Mouse (Mus musculus): Measurements from ENCODE around the gene Dppa3. TPM values are rescaled to one million over a fixed set of nuclear protein-coding genes. Genes with fewer than 3 reads are reported as not detected.

Dppa3 gene
- polyA plus RNA-seq, 1 experiment from 2014 or later = 0.42 TPM

DNA sequence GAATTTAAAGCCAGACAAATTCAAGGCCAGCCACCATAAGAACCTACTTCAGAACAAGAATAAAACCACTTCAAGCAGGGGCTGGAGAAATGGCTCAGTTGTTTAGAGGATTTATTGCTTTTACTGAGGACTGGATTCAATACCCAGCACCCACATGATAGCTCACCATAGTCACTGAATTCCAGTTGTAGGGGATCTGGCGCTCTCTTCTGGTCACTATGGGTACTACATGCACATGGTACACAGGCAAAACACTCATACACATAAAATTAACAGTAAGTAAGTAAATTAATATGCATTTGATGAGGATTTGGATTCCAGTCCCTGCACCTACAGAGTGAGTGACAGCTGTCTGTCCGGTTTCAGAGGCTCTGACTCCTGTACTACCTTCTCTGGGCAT, 12.2 kb upstream of the Dppa3 start:
- Histone ChIP-seq H3K4me2 (ENCODE audit: low read length) (no peak overlapping the region), H3K27ac (replicated peaks in 1 of 2; ENCODE audit: control insufficient read depth in 1 of 2, insufficient read depth in 1 of 2, low read depth in 2 of 2, low read length in 2 of 2) (no peak overlapping the region), H3K9ac (ENCODE audit: low read length) (no peak overlapping the region), H3K36me3 (ENCODE audit: control insufficient read depth, insufficient read depth, low read length) (no peaks in the 10 kb centered on the region), H3K9me3 (ENCODE audit: control insufficient read depth, low read length) (no peaks in the 10 kb centered on the region), H3K4me1 (ENCODE audit: control insufficient read depth in 2 of 2, insufficient read depth in 2 of 2, low read length in 2 of 2) (no peaks in the 10 kb centered on the region), H3K4me3 (ENCODE audit: control insufficient read depth in 1 of 2, insufficient read depth in 1 of 2, low read depth in 1 of 2, low read length in 2 of 2) (no peak overlapping the region), H3K27me3 (ENCODE audit: control insufficient read depth, insufficient read depth, low read length) (no peaks in the 10 kb centered on the region)
- 58% methylated on average over 2 of the region's 2 CpGs for WGBS
- no peak for ATAC-seq (ENCODE audit: insufficient number of reproducible peaks, insufficient read depth, low FRiP score, low read depth)

- Histone ChIP-seq H3K9ac (ENCODE audit: low read length) (no peak overlapping the region), H3K4me1 (ENCODE audit: control insufficient read depth in 2 of 2, insufficient read depth in 2 of 2, low read length in 2 of 2) (no peaks in the 10 kb centered on the region), H3K4me3 (ENCODE audit: control insufficient read depth in 1 of 2, insufficient read depth in 1 of 2, low read depth in 1 of 2, low read length in 2 of 2) (no peak overlapping the region), H3K36me3 (ENCODE audit: control insufficient read depth, insufficient read depth, low read length) (no peaks in the 10 kb centered on the region), H3K9me3 (ENCODE audit: control insufficient read depth, low read length) (no peaks in the 10 kb centered on the region), H3K27me3 (ENCODE audit: control insufficient read depth, insufficient read depth, low read length) (no peaks in the 10 kb centered on the region), H3K4me2 (ENCODE audit: low read length) (no peak overlapping the region), H3K27ac (replicated peaks in 1 of 2; ENCODE audit: control insufficient read depth in 1 of 2, insufficient read depth in 1 of 2, low read depth in 2 of 2, low read length in 2 of 2) (no peak overlapping the region)
- ATAC-seq (ENCODE audit: insufficient number of reproducible peaks, insufficient read depth, low FRiP score, low read depth) = no peak
- WGBS = 63% methylated on average over 3 of the region's 3 CpGs
Measured at GRCm38 (mm10) chr6:122616022-122616421, 10.2 kb upstream of the Dppa3 start.

DNA sequence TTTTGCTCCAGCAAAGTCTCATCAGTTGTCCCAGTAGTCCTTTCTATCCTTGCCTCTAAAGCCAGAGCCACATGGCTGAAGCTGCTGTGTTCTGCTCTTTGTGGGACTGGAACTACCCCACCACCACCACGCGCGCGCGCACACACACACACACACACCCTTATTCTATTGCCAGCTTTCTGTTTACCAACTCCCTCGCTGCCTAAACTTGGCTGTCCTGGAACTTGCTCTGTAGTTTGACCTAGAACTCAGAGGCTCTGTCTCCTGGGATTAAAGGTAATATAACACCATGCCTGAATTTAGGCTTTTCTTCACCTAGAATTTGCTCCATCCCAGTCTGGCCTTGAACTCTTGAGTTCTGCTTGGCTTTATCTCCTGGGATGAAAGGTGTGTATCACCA, 5.1 kb upstream of the Dppa3 start:
- ATAC-seq (ENCODE audit: insufficient number of reproducible peaks, insufficient read depth, low FRiP score, low read depth) = no peak
- Histone ChIP-seq H3K9ac (ENCODE audit: low read length) (no peak overlapping the region), H3K27ac (replicated peaks in 1 of 2; ENCODE audit: control insufficient read depth in 1 of 2, insufficient read depth in 1 of 2, low read depth in 2 of 2, low read length in 2 of 2) (no peak overlapping the region), H3K36me3 (ENCODE audit: control insufficient read depth, insufficient read depth, low read length) (no peaks in the 10 kb centered on the region), H3K4me1 (ENCODE audit: control insufficient read depth in 2 of 2, insufficient read depth in 2 of 2, low read length in 2 of 2) (no peaks in the 10 kb centered on the region), H3K4me3 (ENCODE audit: control insufficient read depth in 1 of 2, insufficient read depth in 1 of 2, low read depth in 1 of 2, low read length in 2 of 2) (no peak overlapping the region), H3K27me3 (ENCODE audit: control insufficient read depth, insufficient read depth, low read length) (no peaks in the 10 kb centered on the region), H3K9me3 (ENCODE audit: control insufficient read depth, low read length) (no peaks in the 10 kb centered on the region), H3K4me2 (ENCODE audit: low read length) (no peak overlapping the region)
- WGBS = 89% methylated on average over 6 of the region's 6 CpGs

DNA sequence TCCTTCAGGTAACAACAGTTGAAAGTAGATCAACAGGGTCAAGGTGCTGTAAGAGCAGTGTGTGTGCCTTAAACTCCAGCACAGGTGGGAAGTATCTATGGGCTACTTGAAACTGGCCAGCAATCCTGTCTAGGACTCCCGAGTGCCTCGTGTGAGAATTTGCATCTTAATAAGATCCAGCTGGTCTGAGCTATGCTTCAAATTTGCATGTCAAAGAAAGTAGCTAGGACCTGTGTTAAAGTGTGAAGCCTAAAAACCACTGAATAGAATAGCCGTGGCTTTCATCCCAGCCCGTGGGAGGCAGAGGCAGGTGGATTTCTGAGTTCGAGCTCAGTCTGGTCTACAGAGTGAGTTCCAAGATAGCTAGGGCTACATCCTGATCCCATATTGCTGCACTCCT, 1.7 kb upstream of the Dppa3 start:
- Histone ChIP-seq H3K9ac (ENCODE audit: low read length) (no peak overlapping the region), H3K36me3 (ENCODE audit: control insufficient read depth, insufficient read depth, low read length) (no peaks in the 10 kb centered on the region), H3K4me2 (ENCODE audit: low read length) (no peak overlapping the region), H3K27me3 (ENCODE audit: control insufficient read depth, insufficient read depth, low read length) (no peaks in the 10 kb centered on the region), H3K4me1 (ENCODE audit: control insufficient read depth in 2 of 2, insufficient read depth in 2 of 2, low read length in 2 of 2) (0 out of 4 replicates have a peak, but pooled peaks cover 0 to 4% of the 10 kb centered on the region in 2 experiments), H3K4me3 (ENCODE audit: control insufficient read depth in 1 of 2, insufficient read depth in 1 of 2, low read depth in 1 of 2, low read length in 2 of 2) (no peak overlapping the region), H3K9me3 (ENCODE audit: control insufficient read depth, low read length) (no peaks in the 10 kb centered on the region), H3K27ac (replicated peaks in 1 of 2; ENCODE audit: control insufficient read depth in 1 of 2, insufficient read depth in 1 of 2, low read depth in 2 of 2, low read length in 2 of 2) (no peak overlapping the region)
- ATAC-seq (ENCODE audit: insufficient number of reproducible peaks, insufficient read depth, low FRiP score, low read depth) = no peak
- 46% methylated on average over 5 of the region's 5 CpGs for WGBS

GRCm38 (mm10) chr6:122625156-122625555, 1.1 kb upstream of the Dppa3 start:
- 0 out of 4 replicates have a peak, but pooled peaks cover 0 to 4% of the 10 kb centered on the region in 2 experiments for H3K4me1 ChIP-seq (ENCODE audit: control insufficient read depth in 2 of 2, insufficient read depth in 2 of 2, low read length in 2 of 2)
- no peak overlapping the region for H3K4me3 ChIP-seq (ENCODE audit: control insufficient read depth in 1 of 2, insufficient read depth in 1 of 2, low read depth in 1 of 2, low read length in 2 of 2)
- no peak overlapping the region for H3K9ac ChIP-seq (ENCODE audit: low read length)
- no peak overlapping the region for H3K27ac ChIP-seq (replicated peaks in 1 of 2; ENCODE audit: control insufficient read depth in 1 of 2, insufficient read depth in 1 of 2, low read depth in 2 of 2, low read length in 2 of 2)
- no peak overlapping the region for H3K4me2 ChIP-seq (ENCODE audit: low read length)
- H3K9me3 ChIP-seq (ENCODE audit: control insufficient read depth, low read length) = no peaks in the 10 kb centered on the region
- 73% methylated on average over 4 of the region's 4 CpGs for WGBS
- H3K27me3 ChIP-seq (ENCODE audit: control insufficient read depth, insufficient read depth, low read length) = no peaks in the 10 kb centered on the region
- no peak for ATAC-seq (ENCODE audit: insufficient number of reproducible peaks, insufficient read depth, low FRiP score, low read depth)
- no peaks in the 10 kb centered on the region for H3K36me3 ChIP-seq (ENCODE audit: control insufficient read depth, insufficient read depth, low read length)

DNA sequence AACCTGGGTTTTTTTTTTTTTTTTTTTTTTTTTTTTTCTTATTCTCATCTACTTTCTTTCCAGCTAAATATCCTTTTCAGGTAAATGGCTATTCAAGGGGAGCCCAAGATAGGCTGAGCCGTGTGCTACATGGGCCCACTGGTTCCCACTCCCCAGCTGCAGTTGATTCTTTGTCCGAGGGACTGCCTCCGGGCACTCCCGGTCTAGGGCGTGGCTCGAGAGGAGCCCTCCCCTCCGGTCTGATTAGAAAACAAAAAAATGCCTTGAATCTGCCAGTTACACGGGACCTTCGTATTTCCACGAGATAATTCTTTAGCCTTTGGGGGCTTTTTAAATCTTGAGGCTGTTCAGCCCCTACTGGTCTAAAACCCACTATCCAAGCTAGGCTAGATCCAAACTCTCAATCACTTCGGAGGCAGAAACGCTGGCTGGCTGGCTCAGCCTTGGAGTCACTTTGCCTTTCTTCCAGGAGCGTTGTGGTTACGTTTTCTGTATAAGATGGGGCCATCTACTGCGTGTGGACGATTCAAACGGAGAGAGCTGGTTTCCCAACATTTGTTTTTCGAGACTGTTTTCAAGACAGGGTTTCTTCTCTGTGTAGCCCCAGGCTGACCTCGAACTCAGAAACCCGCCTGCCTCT, 1.4 kb downstream of the Dppa3 start:
- Histone ChIP-seq H3K9ac (ENCODE audit: low read length) (no peak overlapping the region), H3K4me2 (ENCODE audit: low read length) (peak overlapping the region; percentile 58), H3K36me3 (ENCODE audit: control insufficient read depth, insufficient read depth, low read length) (no peaks in the 10 kb centered on the region), H3K9me3 (ENCODE audit: control insufficient read depth, low read length) (no peaks in the 10 kb centered on the region), H3K27me3 (ENCODE audit: control insufficient read depth, insufficient read depth, low read length) (no peaks in the 10 kb centered on the region), H3K4me1 (ENCODE audit: control insufficient read depth in 2 of 2, insufficient read depth in 2 of 2, low read length in 2 of 2) (0 out of 4 replicates have a peak, but pooled peaks cover 0 to 4% of the 10 kb centered on the region in 2 experiments), H3K4me3 (ENCODE audit: control insufficient read depth in 1 of 2, insufficient read depth in 1 of 2, low read depth in 1 of 2, low read length in 2 of 2) (peak overlapping the region; percentile 2 to 27; a peak in 2 of 4 replicates), H3K27ac (replicated peaks in 1 of 2; ENCODE audit: control insufficient read depth in 1 of 2, insufficient read depth in 1 of 2, low read depth in 2 of 2, low read length in 2 of 2) (no peak overlapping the region)
- WGBS = 17% methylated on average over 20 of the region's 20 CpGs
- ATAC-seq (ENCODE audit: insufficient number of reproducible peaks, insufficient read depth, low FRiP score, low read depth) = no peak

DNA sequence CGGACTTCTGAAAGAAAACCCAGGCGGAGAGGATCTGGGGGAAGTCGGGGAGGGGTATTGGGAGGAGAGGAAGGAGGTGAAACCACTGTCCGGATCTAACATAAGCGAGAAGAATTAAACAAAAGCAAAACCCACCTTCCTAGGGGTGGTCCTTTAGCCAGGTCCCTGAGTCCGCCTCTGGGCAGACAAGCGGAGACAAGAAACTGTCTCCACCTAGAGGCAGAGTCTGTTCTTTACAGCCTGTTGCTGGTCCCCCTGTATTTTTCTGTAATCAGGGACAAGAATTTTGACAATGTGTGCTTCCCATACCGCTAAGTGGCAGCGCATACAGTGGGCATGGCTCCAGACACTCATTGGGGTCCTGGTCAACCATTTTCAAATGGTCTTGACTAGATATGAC, 7.2 kb downstream of the Dppa3 start:
- Histone ChIP-seq H3K9ac (ENCODE audit: low read length) (no peak overlapping the region), H3K27me3 (ENCODE audit: control insufficient read depth, insufficient read depth, low read length) (no peaks in the 10 kb centered on the region), H3K4me3 (ENCODE audit: control insufficient read depth in 1 of 2, insufficient read depth in 1 of 2, low read depth in 1 of 2, low read length in 2 of 2) (no peak overlapping the region), H3K4me2 (ENCODE audit: low read length) (no peak overlapping the region), H3K36me3 (ENCODE audit: control insufficient read depth, insufficient read depth, low read length) (no peaks in the 10 kb centered on the region), H3K27ac (replicated peaks in 1 of 2; ENCODE audit: control insufficient read depth in 1 of 2, insufficient read depth in 1 of 2, low read depth in 2 of 2, low read length in 2 of 2) (no peak overlapping the region), H3K9me3 (ENCODE audit: control insufficient read depth, low read length) (no peaks in the 10 kb centered on the region), H3K4me1 (ENCODE audit: control insufficient read depth in 2 of 2, insufficient read depth in 2 of 2, low read length in 2 of 2) (no peaks in the 10 kb centered on the region)
- WGBS = 33% methylated on average over 9 of the region's 9 CpGs
- no peak for ATAC-seq (ENCODE audit: insufficient number of reproducible peaks, insufficient read depth, low FRiP score, low read depth)

- Histone ChIP-seq H3K9ac (ENCODE audit: low read length) (no peak overlapping the region), H3K4me2 (ENCODE audit: low read length) (no peak overlapping the region), H3K4me3 (ENCODE audit: control insufficient read depth in 1 of 2, insufficient read depth in 1 of 2, low read depth in 1 of 2, low read length in 2 of 2) (no peak overlapping the region), H3K36me3 (ENCODE audit: control insufficient read depth, insufficient read depth, low read length) (no peaks in the 10 kb centered on the region), H3K27ac (replicated peaks in 1 of 2; ENCODE audit: control insufficient read depth in 1 of 2, insufficient read depth in 1 of 2, low read depth in 2 of 2, low read length in 2 of 2) (no peak overlapping the region), H3K27me3 (ENCODE audit: control insufficient read depth, insufficient read depth, low read length) (no peaks in the 10 kb centered on the region), H3K9me3 (ENCODE audit: control insufficient read depth, low read length) (no peaks in the 10 kb centered on the region), H3K4me1 (ENCODE audit: control insufficient read depth in 2 of 2, insufficient read depth in 2 of 2, low read length in 2 of 2) (no peaks in the 10 kb centered on the region)
- 83% methylated on average over 7 of the region's 7 CpGs for WGBS
- ATAC-seq (ENCODE audit: insufficient number of reproducible peaks, insufficient read depth, low FRiP score, low read depth) = no peak
Measured at GRCm38 (mm10) chr6:122635315-122635714, 9.1 kb downstream of the Dppa3 start.
